Mouse (Mus musculus) ovary, adult 10 weeks (tissue): ENCODE results near the gene Dhx57. TPM values are rescaled to one million over a fixed set of nuclear protein-coding genes. Genes with fewer than 3 reads are reported as not detected.

Experiments used
- polyA plus RNA-seq: library from polyadenylated mRNA; stranded (reverse); fragments of 350-450 nt; fragmentation: Illumina TruSeq; extraction: RNeasy Lipid Tissue Mini Kit (QIAGEN cat#74804); gene quantifications from one replicate; pipeline ENCODE4 v1.2.3, GENCODE M21; 2014

The Dhx57 gene
- 17.1 TPM for polyA plus RNA-seq

DNA sequence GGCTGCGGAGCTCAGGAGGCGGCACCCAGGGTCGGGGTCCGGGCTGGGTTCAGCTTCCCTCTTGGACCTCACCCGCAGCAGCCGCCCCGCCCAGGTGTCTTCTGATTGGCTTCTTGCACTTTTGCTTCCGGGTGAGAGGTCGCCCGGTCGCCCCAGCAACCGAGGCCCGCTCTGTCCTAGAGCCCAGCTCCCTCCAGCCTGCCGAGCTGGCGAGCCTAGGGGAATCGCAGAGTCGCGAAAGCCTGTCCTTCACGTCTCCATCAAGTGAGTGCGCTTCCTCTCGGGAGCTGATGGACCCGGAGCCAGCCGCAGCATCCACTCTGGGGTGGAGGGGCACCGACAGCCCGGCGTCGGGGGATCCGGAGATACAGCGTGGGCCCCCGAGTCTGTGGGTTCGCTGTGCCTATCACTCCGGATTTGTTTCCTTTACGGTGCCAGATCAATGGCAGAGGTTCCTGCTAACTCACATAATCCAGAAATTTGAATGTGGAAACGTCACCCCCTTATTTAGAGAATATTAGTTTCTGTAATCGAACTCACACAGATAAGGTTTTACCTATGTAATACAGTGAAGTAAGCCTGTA, at the start of gene Dhx57, which contains the start of gene Morn2:
TSS of gene Dhx57 (minus strand) at position 403 of the 584 bp plus-strand sequence.
TSS of gene Morn2 (plus strand) at position 130 of the 584 bp plus-strand sequence.

GRCm38 (mm10) chr17:80307251-80307650, 17.0 kb upstream of the Dhx57 start, which contains the start of gene Arhgef33:
Gene Arhgef33, plus strand, starts transcription at chr17:80307407.

GRCm38 (mm10) chr17:80224326-80225116, 65.8 kb downstream of the Dhx57 start, which contains the start of gene Gemin6:
Gene Gemin6, plus strand, starts transcription at chr17:80224441.

GRCm38 (mm10) chr17:80206671-80207581, 83.3 kb downstream of the Dhx57 start, which contains the start of the genes Srsf7 and Ttc39d:
Gene Srsf7, minus strand, starts transcription at chr17:80207307.
Gene Ttc39d, plus strand, starts transcription at chr17:80207460.

Other genes starting within 250 kb of the Dhx57 start
- gene Hnrnpll, start 228.1 kb downstream of the Dhx57 start, polyA plus RNA-seq, result 141 TPM
- gene Galm, start 163.0 kb downstream of the Dhx57 start, polyA plus RNA-seq, result 23.2 TPM
- gene Srsf7, start 83.2 kb downstream of the Dhx57 start, polyA plus RNA-seq, result 381 TPM
- 0.88 TPM for gene Ttc39d, start 83.0 kb downstream of the Dhx57 start, polyA plus RNA-seq
- gene Gemin6, start 66.0 kb downstream of the Dhx57 start, polyA plus RNA-seq, result 18.9 TPM
- 12.2 TPM for gene Morn2, start 273 bp downstream of the Dhx57 start, polyA plus RNA-seq
- 1.5 TPM for gene Arhgef33, start 16.9 kb upstream of the Dhx57 start, polyA plus RNA-seq
- gene Gm10190, start 83.1 kb upstream of the Dhx57 start, polyA plus RNA-seq, result not detected
- 68.0 TPM for gene Sos1, start 190.0 kb upstream of the Dhx57 start, polyA plus RNA-seq